Mouse (Mus musculus): Measurements from ENCODE around the gene Gm43720.

DNA sequence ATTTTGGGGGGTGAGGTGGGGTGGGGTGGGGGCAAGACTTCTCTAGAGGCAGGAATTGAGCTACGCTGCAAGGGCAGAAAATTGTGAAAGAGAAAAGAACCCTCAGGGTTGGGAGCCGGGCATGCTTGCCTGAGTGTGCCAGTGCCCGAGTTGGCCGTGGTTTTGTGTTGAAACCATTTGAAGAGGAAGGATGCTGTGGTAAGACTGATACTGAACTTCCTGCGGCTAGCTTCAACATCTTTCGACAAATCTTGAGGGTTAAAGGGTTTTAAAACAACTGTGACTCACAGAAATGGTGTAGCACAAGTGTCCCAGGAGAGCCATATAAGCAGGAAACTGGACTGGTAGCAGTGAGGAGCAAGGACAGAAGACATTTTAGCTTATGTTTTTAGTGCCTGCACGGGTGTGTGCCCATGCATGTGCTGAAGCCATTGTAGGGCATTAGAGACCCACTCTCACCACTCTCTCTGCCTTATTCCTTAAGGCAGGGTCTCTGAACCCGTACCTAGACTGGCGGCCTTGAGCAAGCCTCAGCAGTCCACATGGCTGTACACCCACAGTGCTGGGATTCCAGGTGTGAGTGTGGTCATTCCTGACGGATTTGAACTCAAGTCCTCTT lies 22.7 kb downstream of the Gm43720 start:
- TF ChIP-seq CTCF (IDR thresholded peaks at IDR 0.05; ENCODE audit: extremely low read depth, insufficient read depth, low read length): no peak
- TF ChIP-seq POLR2A (IDR thresholded peaks at IDR 0.05; ENCODE audit: extremely low read depth, insufficient read depth, low read length): no peak

Measured in cortical plate, adult 2 months (tissue).